Mouse (Mus musculus) limb, embryonic 11.5 days (tissue): Measurements from ENCODE around the gene Gpatch8. TPM values are rescaled to one million over a fixed set of nuclear protein-coding genes. Genes with fewer than 3 reads are reported as not detected.
"Not testable (repeated sequence)": the region's sequence is repeated elsewhere in the genome, so short reads cannot be mapped to it uniquely, and the experiment has no call there.

Experiments used
- ATAC-seq: fragments of 200-750 bp; cut with Nextera tagmentation; 2 replicates; pipeline ENCODE4 v1.8.0; 2017; ENCODE audit warnings: low read depth; ENCODE audit not compliant: insufficient number of reproducible peaks, low FRiP score, low TSS enrichment
- DNase-seq: peaks from one replicate; pipeline ENCODE4 v3.0.0-alpha.2; 2015; ENCODE audit warnings: low spot score
- H3K27ac ChIP-seq: fragments of 300-500 bp; sonication (generic); replicated peaks from 2 replicates; pipeline ENCODE4 v1.5.1; 2014; ENCODE audit warnings: low read depth, mild to moderate bottlenecking, low read length
- H3K27me3 ChIP-seq: fragments of 300-500 bp; sonication (generic); 2 replicates; pipeline ENCODE4 v1.6.1; 2014; ENCODE audit warnings: mild to moderate bottlenecking, low read length, mixed read lengths; ENCODE audit not compliant: control insufficient read depth, insufficient read depth
- H3K36me3 ChIP-seq: fragments of 300-500 bp; sonication (generic); 2 replicates; pipeline ENCODE4 v1.6.1; 2014; ENCODE audit warnings: mild to moderate bottlenecking, low read length, moderate library complexity, mixed read lengths; ENCODE audit not compliant: control insufficient read depth, insufficient read depth
- H3K4me1 ChIP-seq: fragments of 300-500 bp; sonication (generic); 2 replicates; pipeline ENCODE4 v1.6.1; 2014; ENCODE audit warnings: low read length, mixed read lengths; ENCODE audit not compliant: control insufficient read depth, insufficient read depth
- H3K4me2 ChIP-seq: fragments of 300-500 bp; sonication (generic); 2 replicates; pipeline ENCODE4 v1.6.1; 2014; ENCODE audit warnings: low read depth, mild to moderate bottlenecking, moderate library complexity; ENCODE audit not compliant: severe bottlenecking
- H3K4me3 ChIP-seq: fragments of 300-500 bp; sonication (generic); 2 replicates; pipeline ENCODE4 v1.5.1; 2014; ENCODE audit warnings: low read depth, low read length
- H3K9ac ChIP-seq: fragments of 300-500 bp; sonication (generic); 2 replicates; pipeline ENCODE4 v1.6.1; 2014; ENCODE audit warnings: mild to moderate bottlenecking, low read length
- H3K9me3 ChIP-seq: fragments of 300-500 bp; sonication (generic); 2 replicates; pipeline ENCODE4 v1.6.1; 2016; ENCODE audit warnings: low read length; ENCODE audit not compliant: control insufficient read depth
- WGBS: fragments of 180-500 bp; shearing (Covaris S2); extraction: QIAGEN DNeasy Blood & Tissue Kit; methylation state at CpG from one replicate; pipeline ENCODE4 v1.1.7; 2014; 5-methylcytosine and 5-hydroxymethylcytosine counted together
- polyA plus RNA-seq: library from polyadenylated mRNA; unstranded; fragments of >200 nt; fragmentation: Nextera tagmentation; extraction: Ambion mirVana; gene quantifications from 2 replicates; pipeline ENCODE4 v1.2.1, GENCODE M21; 2014

Gpatch8 gene
- polyA plus RNA-seq, 1 experiment from 2014 or later = 52.9 TPM

DNA sequence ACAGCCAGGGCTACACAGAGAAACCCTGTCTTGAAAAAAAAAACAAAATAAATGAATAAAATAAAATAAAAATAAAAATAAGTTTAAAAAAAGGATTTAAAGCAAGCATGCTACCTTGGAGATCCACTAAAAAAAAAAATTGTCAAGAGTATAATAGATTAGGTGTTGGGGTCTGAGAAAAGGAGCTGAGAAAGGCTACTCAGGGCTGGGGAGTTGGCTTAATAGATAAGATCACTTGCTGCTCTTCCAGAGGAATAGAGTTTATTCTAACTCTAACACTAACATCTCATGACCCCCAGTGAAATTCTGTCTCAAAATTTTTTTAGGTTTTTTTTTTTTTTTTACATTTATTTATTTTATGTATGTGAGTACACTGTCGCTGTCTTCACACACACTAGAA lies 10.1 kb upstream of the Gpatch8 start:
- no peaks in the 10 kb centered on the region for H3K27me3 ChIP-seq
- no peaks in the 10 kb centered on the region for H3K4me1 ChIP-seq
- no peak overlapping the region for H3K4me3 ChIP-seq
- no peaks in the 10 kb centered on the region for H3K9me3 ChIP-seq
- H3K4me2 ChIP-seq = no peak overlapping the region
- WGBS = 97% methylated on average over 1 of the region's 1 CpGs
- no peak overlapping the region for H3K27ac ChIP-seq
- no peaks in the 10 kb centered on the region for H3K36me3 ChIP-seq
- H3K9ac ChIP-seq = no peak overlapping the region
- no peak for DNase-seq
- ATAC-seq = no peak

DNA sequence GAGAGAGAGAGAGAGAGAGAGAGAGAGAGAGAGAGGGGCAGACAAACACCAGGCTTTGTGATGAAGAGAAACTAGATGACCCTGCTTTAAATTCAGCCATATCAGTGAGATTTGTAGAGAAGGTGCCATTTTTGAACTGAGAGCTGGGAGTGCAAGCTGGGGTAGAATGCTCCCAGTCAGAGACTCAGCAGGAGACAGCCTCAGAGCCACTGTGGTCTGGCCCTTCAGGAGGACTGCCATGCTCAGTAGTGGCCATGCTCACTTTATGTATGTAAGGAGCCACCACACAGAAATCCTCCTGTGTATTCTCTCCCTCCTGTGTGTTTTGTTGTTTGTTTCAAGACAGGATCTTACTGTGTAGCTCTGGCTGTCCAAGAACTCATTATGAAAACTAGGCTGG lies 9.5 kb upstream of the Gpatch8 start:
- Histone ChIP-seq H3K4me1 (no peaks in the 10 kb centered on the region), H3K4me3 (no peak overlapping the region), H3K9me3 (no peaks in the 10 kb centered on the region), H3K27ac (no peak overlapping the region), H3K36me3 (no peaks in the 10 kb centered on the region), H3K9ac (no peak overlapping the region), H3K27me3 (no peaks in the 10 kb centered on the region), H3K4me2 (no peak overlapping the region)
- DNase-seq (no peak), ATAC-seq (no peak)

DNA sequence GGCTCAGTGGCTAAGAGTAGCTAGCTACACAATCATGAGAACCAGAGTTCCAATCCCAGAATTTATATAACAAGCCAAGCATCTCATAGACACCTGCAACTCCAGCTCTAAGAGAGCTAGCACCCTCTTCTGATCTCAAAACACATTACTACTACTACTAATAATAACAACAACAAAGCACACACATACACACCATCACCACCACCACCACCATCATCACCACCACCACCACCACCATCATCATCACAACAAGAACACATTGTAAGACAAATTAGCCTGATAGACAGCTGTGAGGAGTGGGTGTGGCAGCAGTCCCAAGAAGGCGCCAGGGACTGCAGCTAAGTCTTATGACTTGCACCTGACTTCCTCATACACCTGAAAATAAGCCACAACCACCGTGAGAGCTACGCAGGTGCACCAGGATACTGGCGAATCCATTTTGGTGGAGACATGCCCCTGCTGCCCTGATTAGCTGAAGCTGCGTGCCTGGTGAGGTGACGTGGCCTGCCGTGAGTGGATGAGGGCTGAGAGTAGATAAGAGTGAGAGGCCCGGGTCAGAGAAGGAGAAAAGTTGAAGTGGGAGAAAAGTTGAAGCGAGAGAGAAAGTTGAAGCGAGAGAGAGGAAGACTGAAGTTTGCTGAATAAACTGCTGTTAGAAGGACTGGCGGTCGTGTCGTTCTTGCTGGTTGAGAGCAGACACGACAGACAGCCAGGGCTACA lies 8.9 kb upstream of the Gpatch8 start:
- H3K9me3 ChIP-seq, H3K9ac ChIP-seq, ATAC-seq, H3K4me2 ChIP-seq, H3K27me3 ChIP-seq, H3K4me1 ChIP-seq, H3K27ac ChIP-seq, H3K4me3 ChIP-seq, DNase-seq, H3K36me3 ChIP-seq: not testable (repeated sequence)
- 79% methylated on average over 14 of the region's 14 CpGs for WGBS

DNA sequence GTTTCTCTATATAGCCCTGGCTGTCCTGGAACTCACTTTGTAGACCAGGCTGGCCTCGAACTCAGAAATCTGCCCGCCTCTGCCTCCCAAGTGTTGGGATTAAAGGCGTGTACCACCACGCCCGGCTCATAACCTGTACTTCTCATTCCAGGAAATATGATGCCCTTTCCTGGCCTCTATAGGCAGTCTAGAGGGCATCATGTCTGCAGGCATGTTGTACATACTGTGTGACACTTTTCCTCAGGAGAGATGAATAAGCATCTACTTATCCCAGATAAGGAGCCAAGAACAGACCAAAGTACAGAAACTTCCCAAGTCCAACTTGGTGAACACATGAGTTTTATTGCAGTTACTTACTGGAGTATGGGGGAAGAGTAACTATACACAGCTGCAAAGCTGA lies 2.5 kb upstream of the Gpatch8 start:
- Histone ChIP-seq H3K4me2 (no peak overlapping the region), H3K36me3 (no peaks in the 10 kb centered on the region), H3K9ac (no peak overlapping the region), H3K4me1 (peaks cover 5% of the 10 kb centered on the region; the same call in 1 of the 2 replicates), H3K27me3 (no peaks in the 10 kb centered on the region), H3K27ac (no peak overlapping the region), H3K9me3 (no peaks in the 10 kb centered on the region), H3K4me3 (no peak overlapping the region)
- 98% methylated on average over 4 of the region's 5 CpGs for WGBS
- DNase-seq (no peak), ATAC-seq (no peak)

DNA sequence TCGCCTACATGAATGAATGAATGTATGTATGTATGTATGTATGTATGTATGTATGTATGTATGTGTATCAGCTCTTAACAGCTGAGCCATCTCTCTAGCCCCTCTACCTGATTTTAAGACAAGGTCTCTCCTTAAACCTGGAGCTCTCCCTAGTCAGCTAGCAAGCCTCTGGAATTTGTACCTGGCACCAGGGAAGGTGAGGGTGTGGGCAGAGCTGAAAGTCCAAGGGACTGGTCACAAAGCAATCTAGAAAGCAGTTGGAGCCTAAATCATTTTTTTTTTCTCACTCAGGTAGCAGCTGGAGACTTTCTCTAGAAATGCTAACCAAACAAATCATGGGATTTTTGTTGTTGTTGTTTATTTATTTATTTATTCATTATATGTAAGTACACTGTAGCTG lies 1.2 kb upstream of the Gpatch8 start:
- H3K4me1 ChIP-seq = peaks cover 5% of the 10 kb centered on the region; the same call in 1 of the 2 replicates
- no peaks in the 10 kb centered on the region for H3K27me3 ChIP-seq
- H3K4me2 ChIP-seq = no peak overlapping the region
- DNase-seq (no peak), ATAC-seq (no peak)
- no peaks in the 10 kb centered on the region for H3K36me3 ChIP-seq
- H3K27ac ChIP-seq = no peak overlapping the region
- H3K9me3 ChIP-seq = no peaks in the 10 kb centered on the region
- H3K9ac ChIP-seq = no peak overlapping the region
- 97% methylated on average over 1 of the region's 1 CpGs for WGBS
- H3K4me3 ChIP-seq = no peak overlapping the region

DNA sequence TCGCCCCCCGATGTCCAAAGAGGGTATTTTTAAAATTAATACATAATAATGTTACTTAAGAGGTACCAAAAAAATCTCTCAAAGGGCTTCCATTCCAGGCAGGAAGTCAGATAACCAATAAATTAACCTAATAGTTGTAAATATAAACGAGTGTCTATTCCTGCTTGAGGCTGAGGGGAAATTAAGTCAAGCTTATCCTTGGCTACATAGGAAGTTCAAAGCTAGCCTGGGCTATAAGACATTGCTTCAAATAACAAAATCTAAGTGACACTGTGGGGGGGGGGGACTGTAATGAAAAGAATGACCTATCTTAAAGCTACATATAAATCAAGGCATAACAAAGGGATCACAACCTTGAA lies 503 bp upstream of the Gpatch8 start:
- Histone ChIP-seq H3K36me3 (no peaks in the 10 kb centered on the region), H3K4me1 (peaks cover 5% of the 10 kb centered on the region; the same call in 1 of the 2 replicates), H3K4me3 (peak overlapping the region; percentile 100; the same call in 1 of the 2 replicates), H3K27ac (no peak overlapping the region), H3K9ac (no peak overlapping the region), H3K4me2 (peak overlapping the region; percentile 70), H3K9me3 (no peaks in the 10 kb centered on the region), H3K27me3 (no peaks in the 10 kb centered on the region)
- DNase-seq (no peak), ATAC-seq (no peak)
- 11% methylated on average over 3 of the region's 3 CpGs for WGBS

DNA sequence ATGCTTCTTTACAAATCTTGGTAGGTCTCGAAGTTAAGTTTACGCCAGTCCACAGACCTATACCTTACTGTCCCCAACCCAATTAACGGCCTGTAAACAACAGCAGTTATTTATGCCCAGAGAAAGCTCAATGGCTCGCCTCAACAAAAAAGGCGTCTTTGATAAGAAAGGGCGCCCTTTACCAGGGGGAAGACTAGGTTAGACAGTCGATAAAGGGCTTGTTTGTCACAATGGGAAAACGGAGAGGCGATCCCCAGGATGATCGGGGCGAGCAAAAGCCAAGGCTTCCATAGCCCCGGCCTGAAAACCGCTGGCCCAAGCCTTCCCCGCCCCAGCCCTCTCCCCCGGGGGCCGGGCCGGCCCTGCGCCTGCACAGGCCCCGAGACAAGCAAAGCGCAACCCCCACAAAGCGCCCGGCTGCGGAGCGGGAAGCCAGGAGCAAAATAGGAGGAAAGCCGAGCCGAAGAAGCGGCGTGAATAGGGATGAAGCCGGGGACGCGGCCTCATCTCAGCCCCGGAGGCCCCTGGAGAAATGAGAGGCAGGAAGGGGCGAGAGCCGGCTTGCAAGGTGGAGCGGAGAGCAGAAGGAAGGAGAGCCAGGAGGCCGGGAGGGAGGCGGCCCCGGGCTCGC lies 677 bp downstream of the Gpatch8 start:
- no peaks in the 10 kb centered on the region for H3K36me3 ChIP-seq
- ATAC-seq (peak; percentile 46), DNase-seq (no peak)
- H3K27ac ChIP-seq = peak overlapping the region; percentile 90
- H3K9ac ChIP-seq = peak overlapping the region; percentile 98
- peaks cover 5% of the 10 kb centered on the region; the same call in 1 of the 2 replicates for H3K4me1 ChIP-seq
- under 1% methylated on average over 39 of the region's 39 CpGs for WGBS
- peak overlapping the region; percentile 70 for H3K4me2 ChIP-seq
- no peaks in the 10 kb centered on the region for H3K9me3 ChIP-seq
- H3K4me3 ChIP-seq = peak overlapping the region; percentile 100
- no peaks in the 10 kb centered on the region for H3K27me3 ChIP-seq

DNA sequence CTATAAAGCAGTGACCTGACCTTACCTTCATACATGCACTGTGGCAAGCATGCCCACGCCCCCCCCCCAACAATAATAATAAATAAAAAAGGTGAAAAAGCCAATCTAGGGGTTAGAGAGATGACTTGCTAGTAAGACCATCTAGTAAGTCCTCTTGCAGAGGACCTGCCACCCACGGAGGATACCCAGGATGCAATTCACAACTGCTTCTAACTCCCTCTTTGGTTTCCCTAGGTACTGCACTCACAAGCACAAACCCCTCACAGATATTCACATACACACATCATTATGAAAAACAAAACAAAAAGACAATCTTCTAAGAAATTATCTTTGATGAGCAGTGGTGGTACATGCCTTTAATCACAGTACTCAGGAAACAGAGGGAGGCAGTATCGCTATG lies 4.1 kb downstream of the Gpatch8 start:
- Histone ChIP-seq H3K9ac (no peak overlapping the region), H3K4me3 (no peak overlapping the region), H3K27ac (no peak overlapping the region), H3K36me3 (no peaks in the 10 kb centered on the region), H3K27me3 (no peaks in the 10 kb centered on the region), H3K4me1 (peaks cover 5% of the 10 kb centered on the region; the same call in 1 of the 2 replicates), H3K4me2 (no peak overlapping the region), H3K9me3 (no peaks in the 10 kb centered on the region)
- ATAC-seq (no peak), DNase-seq (no peak)
- WGBS = 86% methylated on average over 3 of the region's 3 CpGs
